Mouse (Mus musculus) heart, embryonic 13.5 days (tissue): ENCODE data around the gene Cipc. TPM values are rescaled to one million over a fixed set of nuclear protein-coding genes. Genes with fewer than 3 reads are reported as not detected.
A peak's percentile ranks its signal among the peaks of the same experiment; 100 is the strongest.

Experiments
- ATAC-seq: fragments of 200-750 bp; cut with Nextera tagmentation; 2 replicates; pipeline ENCODE4 v1.8.0; 2017; ENCODE audit warnings: moderate TSS enrichment; ENCODE audit not compliant: insufficient number of reproducible peaks, low FRiP score, low TSS enrichment; ENCODE audit errors: extremely low read depth
- H3K27ac ChIP-seq: fragments of 300-500 bp; sonication (generic); replicated peaks from 2 replicates; pipeline ENCODE4 v1.5.1; 2015; ENCODE audit warnings: moderate library complexity, mild to moderate bottlenecking, inconsistent platforms
- H3K27me3 ChIP-seq: fragments of 300-500 bp; sonication (generic); replicated peaks from 2 replicates; pipeline ENCODE4 v1.6.1; 2015; ENCODE audit warnings: mild to moderate bottlenecking, inconsistent platforms
- H3K36me3 ChIP-seq: fragments of 300-500 bp; sonication (generic); 2 replicates; pipeline ENCODE4 v1.6.1; 2015; ENCODE audit warnings: mild to moderate bottlenecking, inconsistent platforms
- H3K4me1 ChIP-seq: fragments of 300-500 bp; sonication (generic); 2 replicates; pipeline ENCODE4 v1.6.1; 2015; ENCODE audit warnings: inconsistent platforms
- H3K4me2 ChIP-seq: fragments of 300-500 bp; sonication (generic); 2 replicates; pipeline ENCODE4 v1.6.1; 2015; ENCODE audit warnings: inconsistent platforms, mild to moderate bottlenecking, moderate library complexity
- H3K4me3 ChIP-seq: fragments of 300-500 bp; sonication (generic); 2 replicates; pipeline ENCODE4 v1.5.1; 2015; ENCODE audit warnings: moderate library complexity, mild to moderate bottlenecking, inconsistent platforms
- H3K9ac ChIP-seq: fragments of 300-500 bp; sonication (generic); 2 replicates; pipeline ENCODE4 v1.6.1; 2015; ENCODE audit warnings: inconsistent platforms, mild to moderate bottlenecking, moderate library complexity
- H3K9me3 ChIP-seq: fragments of 300-500 bp; sonication (generic); 2 replicates; pipeline ENCODE4 v1.6.1; 2016; ENCODE audit warnings: inconsistent platforms
- WGBS: fragments of 180-500 bp; shearing (Covaris S2); methylation state at CpG from one replicate; pipeline ENCODE4 v1.1.7; 2015; ENCODE audit warnings: mixed read lengths; 5-methylcytosine and 5-hydroxymethylcytosine counted together
- polyA plus RNA-seq: library from polyadenylated mRNA; unstranded; fragments of >200 nt; fragmentation: Nextera tagmentation; extraction: Ambion mirVana; gene quantifications from 2 replicates; pipeline ENCODE4 v1.2.1, GENCODE M21; 2015

The Cipc gene
- polyA plus RNA-seq, 1 experiment from 2014 or later: 18.4 TPM

DNA sequence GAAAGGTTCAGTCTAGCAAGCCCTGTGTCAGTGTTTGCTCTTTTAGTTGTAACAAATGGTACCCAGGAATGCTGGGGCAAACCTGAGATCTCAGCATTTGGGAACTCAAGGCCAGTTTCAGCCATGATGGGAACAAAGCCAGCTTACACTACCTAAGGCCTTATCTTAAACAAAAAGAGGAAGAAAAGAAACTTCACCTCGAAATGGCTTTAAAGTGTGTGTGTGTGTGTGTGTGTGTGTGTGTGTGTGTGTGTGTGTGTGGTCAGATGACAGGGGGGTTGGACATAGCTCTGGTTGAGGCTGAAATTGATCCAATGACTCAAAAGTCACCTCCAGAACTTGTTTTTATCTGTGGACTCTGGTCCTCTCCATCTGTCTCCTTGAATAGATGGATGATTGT is 12.1 kb upstream of the Cipc start:
- H3K9ac ChIP-seq: no peak overlapping the region
- no peak for ATAC-seq
- no peaks in the 10 kb centered on the region for H3K27me3 ChIP-seq
- H3K27ac ChIP-seq: no peak overlapping the region
- WGBS: 56% methylated on average over 1 of the region's 1 CpGs
- H3K4me2 ChIP-seq: no peak overlapping the region
- peaks cover 16% of the 10 kb centered on the region for H3K4me1 ChIP-seq
- no peaks in the 10 kb centered on the region for H3K36me3 ChIP-seq
- no peak overlapping the region for H3K4me3 ChIP-seq
- 0 out of 2 replicates have a peak, but pooled peaks cover 3% of the 10 kb centered on the region for H3K9me3 ChIP-seq

DNA sequence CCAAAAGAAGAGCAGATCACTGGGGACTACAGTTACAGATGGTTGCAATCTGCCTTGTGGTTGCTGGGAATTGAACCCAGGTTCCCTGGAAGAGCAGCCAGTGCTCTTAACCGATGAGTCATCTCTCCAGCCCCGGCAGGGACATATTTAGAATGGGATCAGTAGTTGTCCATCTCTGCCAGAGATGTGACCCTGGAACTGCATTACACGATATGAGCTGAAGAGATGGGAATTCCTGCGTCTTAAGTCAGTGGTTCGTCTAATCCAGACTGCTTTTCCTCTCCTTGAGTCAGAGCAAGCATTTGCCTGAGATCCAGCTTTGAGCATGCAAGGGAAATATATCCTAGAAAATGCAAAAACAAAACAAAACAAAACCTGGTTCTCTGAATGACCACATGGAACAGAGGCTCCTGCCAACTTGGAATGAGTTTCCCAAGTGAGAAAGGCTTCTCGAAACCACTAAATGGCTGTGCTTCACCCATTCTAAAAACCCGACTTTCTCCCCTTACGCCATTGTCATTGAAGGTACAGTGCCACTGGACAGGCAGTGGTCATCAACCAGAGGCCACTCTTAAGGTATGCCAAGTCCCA is 11.1 kb upstream of the Cipc start:
- 62% methylated on average over 8 of the region's 8 CpGs for whole genome bisulfite sequencing
- H3K4me3 ChIP-seq: no peak overlapping the region
- H3K4me2 ChIP-seq: no peak overlapping the region
- ATAC-seq: no peak
- H3K27me3 ChIP-seq: no peaks in the 10 kb centered on the region
- H3K36me3 ChIP-seq: no peaks in the 10 kb centered on the region
- 0 out of 2 replicates have a peak, but pooled peaks cover 1% of the 10 kb centered on the region for H3K9me3 ChIP-seq
- H3K27ac ChIP-seq: no peak overlapping the region
- H3K4me1 ChIP-seq: peaks cover 17% of the 10 kb centered on the region
- H3K9ac ChIP-seq: no peak overlapping the region

DNA sequence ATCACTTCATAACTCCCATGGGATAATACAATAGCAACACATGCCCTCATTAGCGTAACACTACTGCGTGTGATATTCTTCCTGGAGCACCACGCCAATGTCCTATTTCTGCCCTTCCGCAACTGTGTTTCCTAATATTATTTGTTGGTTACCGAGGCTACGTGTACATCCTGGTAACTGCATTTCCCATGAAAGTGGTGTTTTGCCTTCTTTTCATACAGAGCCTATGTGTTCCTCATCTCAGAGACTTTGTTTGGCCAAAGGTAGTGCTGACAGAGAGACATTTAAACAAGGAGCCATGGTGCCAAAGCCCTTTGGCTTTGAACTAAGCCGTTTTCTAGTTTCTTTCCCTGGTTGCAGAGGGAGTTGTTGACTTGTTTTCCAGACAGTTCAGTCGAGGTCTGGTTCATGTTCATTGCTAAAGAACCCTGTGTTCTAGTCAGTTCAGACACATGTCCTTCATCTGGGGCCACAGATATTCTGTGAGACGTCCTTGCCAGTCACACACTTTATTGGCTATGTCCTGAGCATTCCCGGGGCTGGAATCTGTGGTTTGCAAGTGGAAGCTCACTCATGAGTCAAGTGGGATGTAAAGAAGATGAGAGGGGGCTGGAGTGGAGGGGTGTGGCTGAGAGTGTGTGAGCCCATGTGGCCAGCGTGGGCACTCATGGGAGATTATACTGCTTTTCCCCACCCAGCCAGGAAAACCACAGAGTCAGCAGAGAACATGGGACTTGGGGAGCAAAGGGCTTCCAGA is 10.1 kb upstream of the Cipc start:
- no peak for ATAC-seq
- Histone ChIP-seq H3K27me3 (no peaks in the 10 kb centered on the region), H3K4me2 (no peak overlapping the region), H3K4me1 (peaks cover 26% of the 10 kb centered on the region), H3K36me3 (no peaks in the 10 kb centered on the region), H3K27ac (no peak overlapping the region), H3K4me3 (no peak overlapping the region), H3K9ac (no peak overlapping the region), H3K9me3 (no peaks in the 10 kb centered on the region)
- 71% methylated on average over 11 of the region's 11 CpGs for WGBS

DNA sequence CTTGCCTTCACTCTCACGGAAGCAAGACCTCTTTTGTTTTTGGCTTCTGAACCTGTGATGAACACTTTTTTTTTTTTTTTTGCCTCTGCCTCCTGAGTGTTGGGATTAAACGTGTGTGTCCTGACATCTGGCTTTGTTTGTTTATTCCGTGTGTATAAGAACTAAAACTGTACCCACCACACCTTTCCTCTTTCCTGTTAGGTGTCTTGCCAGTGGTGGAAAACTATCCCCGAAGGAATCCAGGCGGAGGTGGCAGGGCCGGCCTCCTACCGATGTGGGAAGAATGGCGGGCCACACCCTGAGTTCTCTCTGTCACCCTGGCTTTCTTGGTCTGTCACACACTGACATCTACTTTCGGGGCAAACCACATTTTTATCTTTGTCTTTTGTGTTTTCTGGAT is 8.3 kb upstream of the Cipc start:
- H3K4me3 ChIP-seq: no peak overlapping the region
- ATAC-seq: no peak

DNA sequence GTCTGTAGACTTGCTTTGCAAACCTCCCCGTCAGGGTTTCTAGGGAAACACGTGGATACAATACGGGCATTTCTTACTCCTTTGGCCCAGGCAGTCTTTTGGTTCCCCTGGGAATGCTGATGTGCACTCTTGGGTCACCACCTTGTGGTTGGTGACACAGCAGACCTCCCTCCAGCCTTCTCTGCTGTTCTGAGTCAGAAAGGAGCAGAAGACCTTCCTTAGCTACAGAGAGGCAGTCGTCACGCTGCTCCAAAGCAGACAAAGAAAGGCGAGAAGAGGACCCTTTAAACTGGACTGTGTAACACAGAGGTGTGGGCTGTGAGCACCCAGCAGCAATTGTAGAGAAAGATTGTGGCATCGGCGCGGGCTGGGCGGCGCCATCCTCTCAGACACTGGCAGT is 5.7 kb upstream of the Cipc start:
- peak overlapping the region; percentile 56 for H3K9ac ChIP-seq
- H3K4me1 ChIP-seq: peaks cover 29% of the 10 kb centered on the region
- H3K27me3 ChIP-seq: no peaks in the 10 kb centered on the region
- no peaks in the 10 kb centered on the region for H3K36me3 ChIP-seq
- no peak for ATAC-seq
- H3K4me2 ChIP-seq: peak overlapping the region; percentile 39
- WGBS: 45% methylated on average over 11 of the region's 11 CpGs
- no peaks in the 10 kb centered on the region for H3K9me3 ChIP-seq
- no peak overlapping the region for H3K4me3 ChIP-seq
- H3K27ac ChIP-seq: peak overlapping the region; percentile 66

More for the DNA sequence above, 8.3 kb upstream of the Cipc start:
- Histone ChIP-seq H3K9me3 (no peaks in the 10 kb centered on the region), H3K9ac (no peak overlapping the region), H3K4me2 (no peak overlapping the region), H3K27me3 (no peaks in the 10 kb centered on the region), H3K4me1 (peaks cover 24% of the 10 kb centered on the region), H3K36me3 (no peaks in the 10 kb centered on the region), H3K27ac (no peak overlapping the region)
- 67% methylated on average over 9 of the region's 9 CpGs for WGBS

DNA sequence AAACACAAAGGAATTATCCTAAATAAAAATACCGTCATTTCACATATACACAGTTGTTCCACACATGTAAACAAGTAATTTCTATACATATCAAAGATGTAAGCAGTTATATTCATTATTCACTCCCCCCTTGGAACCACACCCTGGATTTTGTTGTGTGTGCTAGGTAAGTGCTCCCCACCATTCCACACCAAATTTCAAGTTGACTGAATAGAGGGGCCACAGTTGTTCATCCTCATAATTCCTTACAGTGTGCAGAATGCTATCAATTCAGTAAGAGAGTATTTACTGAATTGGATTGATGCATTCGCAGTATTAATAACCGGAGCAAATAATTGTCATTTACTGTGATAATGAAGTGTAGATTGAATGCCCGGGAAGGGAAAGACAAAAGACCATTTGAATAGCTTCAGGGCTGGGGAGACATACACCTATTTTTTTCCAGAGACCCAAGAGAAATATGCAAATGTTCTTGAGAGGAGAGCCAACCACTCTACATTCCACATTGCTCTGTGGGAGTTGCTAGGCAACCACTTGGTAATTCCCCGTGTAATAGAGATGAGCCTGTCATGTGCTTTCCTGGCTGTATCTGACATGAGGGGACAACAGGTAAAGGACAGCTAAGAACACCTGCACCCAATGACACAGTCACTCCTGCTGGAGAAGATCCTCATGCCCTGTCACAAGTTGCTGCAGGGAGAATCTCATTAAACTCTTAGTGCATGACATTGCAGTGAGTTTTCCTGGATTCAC is 4.9 kb upstream of the Cipc start:
- Histone ChIP-seq H3K4me1 (peaks cover 29% of the 10 kb centered on the region), H3K9me3 (no peaks in the 10 kb centered on the region), H3K4me2 (peak overlapping the region; percentile 39), H3K27ac (peak overlapping the region; percentile 48), H3K9ac (no peak overlapping the region), H3K4me3 (no peak overlapping the region), H3K27me3 (no peaks in the 10 kb centered on the region), H3K36me3 (no peaks in the 10 kb centered on the region)
- 54% methylated on average over 5 of the region's 5 CpGs for WGBS
- no peak for ATAC-seq

DNA sequence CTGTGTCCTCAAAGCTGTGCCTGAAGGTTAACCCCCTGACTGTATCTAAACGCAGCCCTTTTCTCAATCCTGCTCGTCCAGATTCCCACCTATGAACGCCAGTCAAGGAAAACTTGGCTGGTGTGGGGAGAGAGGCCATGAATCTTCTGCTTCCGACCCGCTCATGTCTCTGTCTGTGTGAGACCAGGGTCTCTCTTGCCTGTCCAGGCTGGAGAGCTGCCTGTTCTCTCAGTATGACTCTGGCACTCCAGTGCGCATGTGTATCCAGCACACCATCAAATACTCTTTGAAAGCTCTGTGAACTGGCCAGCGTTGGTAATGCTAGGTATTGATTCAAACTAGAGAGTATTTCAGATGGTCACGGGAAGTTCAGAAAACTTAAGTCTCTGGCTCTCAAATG is 3.4 kb upstream of the Cipc start:
- no peaks in the 10 kb centered on the region for H3K27me3 ChIP-seq
- WGBS: 85% methylated on average over 8 of the region's 8 CpGs
- H3K36me3 ChIP-seq: no peaks in the 10 kb centered on the region
- no peak overlapping the region for H3K4me2 ChIP-seq
- no peak overlapping the region for H3K9ac ChIP-seq
- H3K4me1 ChIP-seq: peaks cover 34% of the 10 kb centered on the region
- no peaks in the 10 kb centered on the region for H3K9me3 ChIP-seq
- no peak overlapping the region for H3K4me3 ChIP-seq
- ATAC-seq: no peak
- no peak overlapping the region for H3K27ac ChIP-seq

DNA sequence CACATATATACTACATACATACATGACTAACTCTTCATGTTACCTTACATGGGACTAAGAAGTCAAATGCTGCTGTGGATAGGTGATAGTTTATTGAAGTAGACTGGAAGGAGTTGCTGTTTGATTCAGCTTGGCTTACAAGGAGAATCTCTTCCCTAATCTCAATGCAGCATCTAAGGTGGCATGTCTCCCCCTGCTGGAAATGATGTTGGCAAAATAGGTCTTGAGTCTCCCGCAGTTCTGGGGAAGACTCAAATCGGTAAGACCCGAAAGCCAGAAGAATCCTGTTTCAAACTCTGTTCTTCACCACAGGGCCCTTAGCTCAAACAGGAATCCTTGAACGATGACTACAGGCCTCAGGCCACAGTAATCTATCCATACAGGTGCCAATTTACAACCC is 1.7 kb upstream of the Cipc start:
- WGBS: 15% methylated on average over 4 of the region's 4 CpGs
- no peak overlapping the region for H3K4me2 ChIP-seq
- no peaks in the 10 kb centered on the region for H3K36me3 ChIP-seq
- ATAC-seq: no peak
- no peak overlapping the region for H3K4me3 ChIP-seq
- H3K27me3 ChIP-seq: no peaks in the 10 kb centered on the region
- H3K4me1 ChIP-seq: peaks cover 51% of the 10 kb centered on the region
- no peak overlapping the region for H3K9ac ChIP-seq
- H3K9me3 ChIP-seq: no peaks in the 10 kb centered on the region
- H3K27ac ChIP-seq: no peak overlapping the region

DNA sequence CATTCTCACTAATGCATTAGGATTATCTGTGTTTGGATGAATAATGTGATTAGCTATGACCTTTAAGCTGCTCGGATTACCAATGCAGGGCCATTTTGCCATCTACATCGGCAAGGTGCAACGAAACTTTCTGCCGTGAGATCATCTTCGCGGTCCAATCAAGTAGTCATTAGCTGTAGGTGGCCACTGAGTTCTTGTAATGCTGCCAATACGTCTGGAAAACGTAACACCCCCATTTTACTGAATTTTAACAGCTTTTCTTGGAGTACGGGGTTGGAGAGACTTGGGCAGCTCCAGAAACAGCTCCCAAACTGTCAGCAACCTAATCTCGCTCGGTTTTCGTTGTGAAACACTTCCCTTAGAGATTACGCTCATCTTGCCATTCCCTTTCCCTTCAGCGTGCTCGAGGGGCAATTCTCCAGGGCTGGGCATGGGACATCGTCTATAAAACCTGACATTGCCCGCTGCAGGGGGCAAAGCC is 502 bp upstream of the Cipc start:
- no peak for ATAC-seq

DNA sequence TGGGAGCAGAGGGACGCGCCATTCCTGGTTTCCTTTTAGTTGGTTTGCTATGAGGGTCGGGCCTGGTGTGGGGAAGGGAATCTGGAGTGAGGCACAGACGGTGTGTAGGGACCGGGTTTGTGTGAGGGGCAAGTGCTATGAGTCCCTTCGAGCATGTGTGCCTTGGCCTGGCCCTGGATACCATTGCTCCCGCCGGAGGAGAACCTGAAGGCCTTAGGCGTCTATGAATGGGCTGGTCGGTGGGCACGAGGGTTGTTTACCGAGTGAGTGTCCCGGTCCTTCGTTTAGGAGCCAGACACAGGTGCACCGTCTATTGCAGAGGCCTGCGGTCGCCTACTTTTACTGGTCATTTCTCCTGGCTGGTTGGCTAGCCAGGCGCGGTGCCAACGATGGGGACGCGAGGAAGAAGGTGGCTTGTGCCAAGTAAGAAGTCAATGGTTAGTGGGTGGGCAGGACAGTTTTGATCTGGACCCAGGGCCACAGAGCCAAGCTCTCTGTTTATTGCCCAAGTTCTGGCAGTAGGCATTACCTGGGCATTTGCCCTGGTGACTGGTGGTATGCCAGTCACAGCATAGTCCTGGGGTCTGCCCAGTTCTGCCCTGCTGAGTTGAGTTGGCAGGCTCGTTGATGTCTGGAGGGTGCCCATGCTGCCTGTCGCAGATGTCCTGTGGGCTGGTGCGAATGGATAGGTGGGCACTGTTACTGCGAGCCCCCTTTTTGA is 998 bp downstream of the Cipc start:
- Histone ChIP-seq H3K36me3 (peaks cover 7% of the 10 kb centered on the region), H3K4me3 (peak overlapping the region; percentile 75), H3K9me3 (no peaks in the 10 kb centered on the region), H3K4me2 (peak overlapping the region; percentile 93), H3K27ac (peak overlapping the region; percentile 100), H3K4me1 (peaks cover 36% of the 10 kb centered on the region), H3K27me3 (no peaks in the 10 kb centered on the region), H3K9ac (peak overlapping the region; percentile 92)
- 19% methylated on average over 26 of the region's 26 CpGs for WGBS
- no peak for ATAC-seq

More for the DNA sequence above, 502 bp upstream of the Cipc start:
- H3K27ac ChIP-seq: peak overlapping the region; percentile 100
- H3K4me3 ChIP-seq: peak overlapping the region; percentile 75
- H3K9me3 ChIP-seq: no peaks in the 10 kb centered on the region
- peak overlapping the region; percentile 94 for H3K9ac ChIP-seq
- peaks cover 50% of the 10 kb centered on the region for H3K4me1 ChIP-seq
- 1% methylated on average over 17 of the region's 17 CpGs for WGBS
- H3K36me3 ChIP-seq: no peaks in the 10 kb centered on the region
- H3K4me2 ChIP-seq: peak overlapping the region; percentile 93
- no peaks in the 10 kb centered on the region for H3K27me3 ChIP-seq

DNA sequence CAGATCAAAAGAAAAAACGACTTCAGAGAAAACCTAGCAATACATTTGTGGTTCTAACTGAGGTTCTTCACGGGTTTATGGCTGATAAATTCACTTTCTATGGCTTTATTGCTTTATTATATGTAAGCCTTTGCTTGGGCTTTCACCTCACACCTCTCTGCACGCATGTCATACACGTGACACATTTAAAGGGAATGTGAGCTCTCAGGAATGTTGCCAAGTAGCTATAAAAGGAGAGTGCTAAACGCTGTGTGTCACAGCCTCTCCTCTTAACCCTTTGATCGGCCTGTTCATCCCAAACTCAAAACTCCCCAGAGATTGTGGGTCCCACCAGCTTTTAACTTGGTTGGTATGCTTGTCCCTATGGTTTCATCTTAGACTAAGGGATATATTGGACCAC is 1.8 kb downstream of the Cipc start:
- Histone ChIP-seq H3K27ac (peak overlapping the region; percentile 100), H3K36me3 (peaks cover 15% of the 10 kb centered on the region), H3K9ac (peak overlapping the region; percentile 92), H3K4me3 (peak overlapping the region; percentile 75), H3K4me2 (peak overlapping the region; percentile 93), H3K9me3 (no peaks in the 10 kb centered on the region), H3K4me1 (peaks cover 36% of the 10 kb centered on the region), H3K27me3 (no peaks in the 10 kb centered on the region)
- 35% methylated on average over 6 of the region's 6 CpGs for WGBS
- no peak for ATAC-seq
